Mouse (Mus musculus) midbrain, embryonic 12.5 days (tissue): ENCODE data around the gene Btaf1. TPM values are rescaled to one million over a fixed set of nuclear protein-coding genes. Genes with fewer than 3 reads are reported as not detected.
A peak's percentile ranks its signal among the peaks of the same experiment; 100 is the strongest.
"Not testable (repeated sequence)": the region's sequence is repeated elsewhere in the genome, so short reads cannot be mapped to it uniquely, and the experiment has no call there.

Experiments
- ATAC-seq: fragments of 200-750 bp; cut with Nextera tagmentation; 2 replicates; pipeline ENCODE4 v1.8.0; 2017; ENCODE audit warnings: low read depth, moderate TSS enrichment, moderate library complexity; ENCODE audit not compliant: low FRiP score
- H3K27ac ChIP-seq: fragments of 300-500 bp; sonication (generic); replicated peaks from 2 replicates; pipeline ENCODE4 v1.5.1; 2016; ENCODE audit warnings: mild to moderate bottlenecking
- H3K27me3 ChIP-seq: fragments of 300-500 bp; sonication (generic); 2 replicates; pipeline ENCODE4 v1.6.1; 2016; ENCODE audit warnings: mild to moderate bottlenecking
- H3K36me3 ChIP-seq: fragments of 300-500 bp; sonication (generic); 2 replicates; pipeline ENCODE4 v1.6.1; 2016
- H3K4me1 ChIP-seq: fragments of 300-500 bp; sonication (generic); 2 replicates; pipeline ENCODE4 v1.6.1; 2016
- H3K4me2 ChIP-seq: fragments of 300-500 bp; sonication (generic); replicated peaks from 2 replicates; pipeline ENCODE4 v1.6.1; 2016; ENCODE audit warnings: mild to moderate bottlenecking, moderate library complexity
- H3K4me3 ChIP-seq: fragments of 300-500 bp; sonication (generic); 2 replicates; pipeline ENCODE4 v1.5.1; 2016; ENCODE audit warnings: mild to moderate bottlenecking
- H3K9ac ChIP-seq: fragments of 300-500 bp; sonication (generic); replicated peaks from 2 replicates; pipeline ENCODE4 v1.6.1; 2016; ENCODE audit warnings: mild to moderate bottlenecking, moderate library complexity
- H3K9me3 ChIP-seq: fragments of 300-500 bp; sonication (generic); 2 replicates; pipeline ENCODE4 v1.6.1; 2016; ENCODE audit warnings: mild to moderate bottlenecking
- WGBS: fragments of 180-500 bp; shearing (Covaris S2); methylation state at CpG from one replicate; pipeline ENCODE4 v1.1.7; 2016; 5-methylcytosine and 5-hydroxymethylcytosine counted together
- polyA plus RNA-seq: library from polyadenylated mRNA; unstranded; fragments of >200 nt; fragmentation: Nextera tagmentation; extraction: Ambion mirVana; gene quantifications from 2 replicates; pipeline ENCODE4 v1.2.1, GENCODE M21; 2016

Gene Btaf1
- polyA plus RNA-seq, 1 experiment from 2014 or later: 20.3 TPM

- no peaks in the 10 kb centered on the region for H3K9me3 ChIP-seq
- peaks cover 17% of the 10 kb centered on the region for H3K4me1 ChIP-seq
- no peaks in the 10 kb centered on the region for H3K36me3 ChIP-seq
- ATAC-seq: no peak
- H3K9ac ChIP-seq: no peak overlapping the region
- no peak overlapping the region for H3K4me3 ChIP-seq
- H3K27ac ChIP-seq: no peak overlapping the region
- peak overlapping the region; percentile 81 for H3K4me2 ChIP-seq
- 86% methylated on average over 6 of the region's 6 CpGs for WGBS
- no peaks in the 10 kb centered on the region for H3K27me3 ChIP-seq
Measured at GRCm38 (mm10) chr19:36927800-36928361, 2.0 kb downstream of the Btaf1 start.

- Histone ChIP-seq H3K4me3 (no peak overlapping the region), H3K27ac (no peak overlapping the region), H3K27me3 (no peaks in the 10 kb centered on the region), H3K4me1 (peaks cover 16% of the 10 kb centered on the region), H3K9ac (no peak overlapping the region), H3K36me3 (no peaks in the 10 kb centered on the region), H3K4me2 (no peak overlapping the region), H3K9me3 (no peaks in the 10 kb centered on the region)
- no peak for ATAC-seq
Measured at GRCm38 (mm10) chr19:36929816-36930215, 3.9 kb downstream of the Btaf1 start.

- no peak overlapping the region for H3K9ac ChIP-seq
- no peak overlapping the region for H3K4me3 ChIP-seq
- no peak overlapping the region for H3K27ac ChIP-seq
- H3K27me3 ChIP-seq: no peaks in the 10 kb centered on the region
- H3K9me3 ChIP-seq: no peaks in the 10 kb centered on the region
- no peak overlapping the region for H3K4me2 ChIP-seq
- peaks cover 9% of the 10 kb centered on the region for H3K4me1 ChIP-seq
- no peak for ATAC-seq
- no peaks in the 10 kb centered on the region for H3K36me3 ChIP-seq
Measured at GRCm38 (mm10) chr19:36932097-36932496, 6.2 kb downstream of the Btaf1 start.

- ATAC-seq: no peak
- H3K27ac ChIP-seq: no peak overlapping the region
- peaks cover 4% of the 10 kb centered on the region for H3K4me1 ChIP-seq
- no peak overlapping the region for H3K9ac ChIP-seq
- no peak overlapping the region for H3K4me2 ChIP-seq
- H3K36me3 ChIP-seq: no peaks in the 10 kb centered on the region
- 89% methylated on average over 2 of the region's 2 CpGs for WGBS
- no peaks in the 10 kb centered on the region for H3K27me3 ChIP-seq
- no peak overlapping the region for H3K4me3 ChIP-seq
- H3K9me3 ChIP-seq: no peaks in the 10 kb centered on the region
Measured at GRCm38 (mm10) chr19:36932613-36933012, 6.7 kb downstream of the Btaf1 start.

GRCm38 (mm10) chr19:36936285-36936684 is 10.4 kb downstream of the Btaf1 start:
- Histone ChIP-seq H3K4me2 (no peak overlapping the region), H3K4me1 (no peaks in the 10 kb centered on the region), H3K27ac (no peak overlapping the region), H3K9ac (no peak overlapping the region), H3K9me3 (no peaks in the 10 kb centered on the region), H3K27me3 (no peaks in the 10 kb centered on the region), H3K36me3 (no peaks in the 10 kb centered on the region), H3K4me3 (no peak overlapping the region)
- ATAC-seq: no peak
- 90% methylated on average over 4 of the region's 4 CpGs for WGBS

- Histone ChIP-seq H3K4me3 (no peak overlapping the region), H3K27me3 (no peaks in the 10 kb centered on the region), H3K36me3 (no peaks in the 10 kb centered on the region), H3K9ac (no peak overlapping the region), H3K9me3 (no peaks in the 10 kb centered on the region), H3K4me1 (no peaks in the 10 kb centered on the region), H3K27ac (no peak overlapping the region), H3K4me2 (no peak overlapping the region)
- no peak for ATAC-seq
Measured at GRCm38 (mm10) chr19:36938008-36938407, 12.1 kb downstream of the Btaf1 start.

GRCm38 (mm10) chr19:36940064-36940463 is 14.2 kb downstream of the Btaf1 start:
- no peak overlapping the region for H3K4me3 ChIP-seq
- 97% methylated on average over 1 of the region's 1 CpGs for WGBS
- H3K4me2 ChIP-seq: no peak overlapping the region
- H3K9me3 ChIP-seq: no peaks in the 10 kb centered on the region
- no peak for ATAC-seq
- H3K27me3 ChIP-seq: no peaks in the 10 kb centered on the region
- no peak overlapping the region for H3K9ac ChIP-seq
- H3K36me3 ChIP-seq: no peaks in the 10 kb centered on the region
- no peaks in the 10 kb centered on the region for H3K4me1 ChIP-seq
- no peak overlapping the region for H3K27ac ChIP-seq

GRCm38 (mm10) chr19:36953637-36954206 is 27.8 kb downstream of the Btaf1 start:
- H3K36me3 ChIP-seq: peaks cover 11% of the 10 kb centered on the region
- H3K4me2 ChIP-seq: no peak overlapping the region
- H3K4me3 ChIP-seq: no peak overlapping the region
- no peaks in the 10 kb centered on the region for H3K4me1 ChIP-seq
- H3K9me3 ChIP-seq: no peaks in the 10 kb centered on the region
- no peak overlapping the region for H3K9ac ChIP-seq
- 59% methylated on average over 4 of the region's 4 CpGs for WGBS
- H3K27ac ChIP-seq: no peak overlapping the region; the same call in 1 of the 2 replicates
- no peak for ATAC-seq
- no peaks in the 10 kb centered on the region for H3K27me3 ChIP-seq

GRCm38 (mm10) chr19:36958331-36958730 is 32.5 kb downstream of the Btaf1 start:
- H3K27me3 ChIP-seq: no peaks in the 10 kb centered on the region
- H3K27ac ChIP-seq: no peak overlapping the region
- H3K9ac ChIP-seq: no peak overlapping the region
- WGBS: 91% methylated on average over 4 of the region's 4 CpGs
- H3K4me2 ChIP-seq: no peak overlapping the region
- no peak overlapping the region for H3K4me3 ChIP-seq
- ATAC-seq: no peak
- no peaks in the 10 kb centered on the region for H3K4me1 ChIP-seq
- peaks cover 25% of the 10 kb centered on the region for H3K36me3 ChIP-seq
- H3K9me3 ChIP-seq: no peaks in the 10 kb centered on the region

- Histone ChIP-seq H3K36me3 (peaks cover 45% of the 10 kb centered on the region), H3K4me3 (no peak overlapping the region), H3K4me1 (no peaks in the 10 kb centered on the region), H3K9me3 (no peaks in the 10 kb centered on the region), H3K4me2 (no peak overlapping the region), H3K27me3 (no peaks in the 10 kb centered on the region), H3K9ac (no peak overlapping the region), H3K27ac (no peak overlapping the region)
- ATAC-seq: no peak
- WGBS: 90% methylated on average over 1 of the region's 1 CpGs
Measured at GRCm38 (mm10) chr19:36961320-36961719, 35.4 kb downstream of the Btaf1 start.

- WGBS: 88% methylated on average over 6 of the region's 6 CpGs
Measured at GRCm38 (mm10) chr19:36962544-36963260, 36.8 kb downstream of the Btaf1 start.

GRCm38 (mm10) chr19:37004557-37004956 is 78.7 kb downstream of the Btaf1 start:
- WGBS: 93% methylated on average over 5 of the region's 5 CpGs
- Histone ChIP-seq H3K4me2 (no peak overlapping the region), H3K27me3 (no peaks in the 10 kb centered on the region), H3K9me3 (no peaks in the 10 kb centered on the region), H3K4me3 (no peak overlapping the region), H3K9ac (no peak overlapping the region), H3K36me3 (peaks cover 74% of the 10 kb centered on the region), H3K4me1 (no peaks in the 10 kb centered on the region), H3K27ac (no peak overlapping the region)
- ATAC-seq: no peak

More at GRCm38 (mm10) chr19:36962544-36963260, 36.8 kb downstream of the Btaf1 start:
- H3K4me2 ChIP-seq, H3K4me3 ChIP-seq, H3K9ac ChIP-seq, H3K27me3 ChIP-seq, H3K4me1 ChIP-seq, H3K9me3 ChIP-seq, ATAC-seq, H3K27ac ChIP-seq: not testable (repeated sequence)
- peaks cover 46% of the 10 kb centered on the region for H3K36me3 ChIP-seq
